Mouse (Mus musculus) cerebellum, adult 9-11 months (tissue): Measurements from ENCODE around the gene Podnl1.
A peak's percentile ranks its signal among the peaks of the same experiment; 100 is the strongest.

Source experiments
- DNase-seq: peaks from one replicate; pipeline ENCODE4 v3.0.0; 2022

Gene Podnl1

DNA sequence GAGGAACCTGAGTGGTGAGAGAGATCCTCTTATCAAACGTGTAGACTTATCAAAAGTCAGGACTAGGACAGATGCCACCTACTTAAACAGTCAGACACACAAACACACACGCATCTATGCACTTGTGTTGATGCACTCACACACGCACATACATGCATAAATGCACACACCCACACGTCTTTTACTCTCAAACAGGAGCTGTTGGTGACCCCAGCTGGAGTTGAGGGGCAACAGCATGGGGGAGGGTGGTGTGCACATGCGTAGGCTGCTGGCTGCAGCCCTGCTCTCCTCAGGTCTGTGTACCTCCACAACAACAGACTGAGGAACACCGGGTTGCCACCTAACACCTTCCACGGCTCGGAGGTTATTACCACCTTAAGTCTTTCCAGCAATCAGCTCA lies 2.5 kb downstream of the Podnl1 start:
- DNase-seq: no peak

DNA sequence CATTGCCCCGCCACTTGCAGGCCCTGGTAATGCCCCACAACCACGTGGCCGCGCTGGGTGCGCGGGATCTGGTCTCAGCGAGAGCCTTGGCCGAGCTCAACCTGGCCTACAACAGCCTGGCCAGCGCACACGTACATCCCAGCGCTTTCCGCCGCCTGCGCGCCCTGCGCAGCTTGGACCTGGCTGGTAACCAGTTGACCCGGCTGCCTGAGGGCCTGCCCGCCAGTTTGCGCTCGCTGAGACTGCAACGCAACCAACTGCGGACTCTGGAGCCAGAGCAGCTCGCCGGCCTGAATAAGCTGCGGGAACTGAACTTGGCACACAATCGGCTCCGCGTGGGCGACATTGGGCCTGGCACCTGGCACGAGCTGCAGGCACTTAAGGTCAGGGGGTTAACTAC lies 5.0 kb downstream of the Podnl1 start:
- DNase-seq: peak; percentile 86

DNA sequence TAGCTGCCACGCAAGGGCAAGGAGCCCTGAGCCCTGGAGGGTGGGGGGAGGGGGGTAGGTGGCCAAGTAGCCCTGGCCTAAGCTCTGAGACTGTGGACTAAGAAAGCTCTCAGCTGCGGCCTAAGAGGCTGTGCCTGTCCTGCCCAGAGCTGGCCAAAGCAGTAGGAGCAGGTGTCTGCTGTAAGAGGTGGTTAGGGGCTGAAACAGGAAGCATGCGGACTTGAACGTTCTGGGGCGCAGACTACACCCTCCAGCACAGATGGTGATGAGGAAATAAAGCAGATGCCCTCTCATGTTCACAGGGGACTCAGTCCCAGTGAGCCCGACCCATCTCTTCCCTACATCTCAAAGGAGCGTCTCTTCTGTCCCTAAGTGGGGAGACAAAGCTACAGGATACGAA lies 6.4 kb downstream of the Podnl1 start:
- DNase-seq: no peak

DNA sequence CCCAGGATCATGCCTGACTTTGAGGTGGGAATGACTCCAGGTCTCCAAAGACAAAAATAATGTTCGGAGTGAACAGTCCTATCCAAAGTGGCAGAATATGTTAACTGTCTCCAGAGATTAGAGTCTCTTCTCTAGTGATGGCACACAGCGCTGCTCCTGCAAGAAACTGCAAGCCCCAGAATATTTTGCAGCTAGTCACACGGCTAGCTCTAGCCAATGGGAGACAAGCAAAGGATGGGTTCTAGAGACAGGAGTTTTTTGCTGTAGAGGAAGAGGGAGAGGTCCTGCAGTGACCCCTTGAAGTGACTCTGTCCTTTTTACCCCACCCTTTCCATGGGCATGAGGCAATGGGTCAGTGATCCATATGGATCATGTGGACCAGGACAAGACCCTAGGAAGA lies 12.1 kb downstream of the Podnl1 start:
- no peak for DNase-seq

DNA sequence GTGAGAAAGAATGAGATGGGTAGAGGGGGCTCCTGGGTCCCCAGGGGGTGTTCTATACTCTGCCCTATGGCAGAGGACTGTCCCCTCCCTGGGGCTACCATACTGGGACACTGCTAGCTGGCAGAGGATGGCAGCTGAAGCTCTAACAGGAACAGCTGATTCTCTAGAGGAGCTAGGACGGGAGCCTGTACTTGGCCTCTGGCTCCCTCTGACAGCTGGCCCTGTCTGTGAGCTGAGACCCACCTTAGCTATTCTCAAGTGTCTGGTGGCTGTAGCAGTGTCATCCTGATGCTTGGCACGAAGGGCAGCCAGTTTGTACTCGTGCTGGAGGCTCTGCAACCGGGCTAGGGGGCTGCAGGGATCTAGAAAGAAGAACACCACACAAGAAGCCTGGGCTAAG lies 15.0 kb downstream of the Podnl1 start:
- DNase-seq: no peak

DNA sequence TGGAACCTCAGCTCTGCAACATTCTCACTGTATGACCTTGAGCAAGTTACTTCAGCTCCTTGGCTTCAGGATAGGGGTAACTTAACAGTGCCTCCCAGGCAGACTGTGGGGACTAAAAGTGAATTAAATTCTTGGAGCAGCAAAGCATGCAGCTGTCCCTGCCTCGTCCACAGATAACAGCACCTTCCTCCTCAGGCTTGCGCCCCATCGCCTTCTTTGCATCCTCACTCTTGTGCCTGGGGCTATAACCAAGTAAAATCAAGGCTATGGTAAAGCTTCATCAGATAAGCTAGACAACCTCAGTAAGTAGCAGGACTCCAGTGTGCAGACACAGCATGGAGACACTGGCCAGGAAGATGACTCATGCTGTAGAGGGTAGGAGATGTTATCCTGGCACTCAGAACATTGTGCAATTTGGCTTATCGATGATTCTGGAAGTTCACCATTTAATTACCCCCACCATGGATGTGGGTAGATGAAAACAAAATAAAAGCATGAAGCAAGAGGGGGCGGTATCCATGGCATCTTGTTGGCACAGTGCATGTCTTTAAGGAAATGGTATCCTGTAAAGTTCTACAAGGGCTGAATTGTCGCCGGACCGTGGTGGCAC lies 19.0 kb downstream of the Podnl1 start:
- no peak for DNase-seq

DNA sequence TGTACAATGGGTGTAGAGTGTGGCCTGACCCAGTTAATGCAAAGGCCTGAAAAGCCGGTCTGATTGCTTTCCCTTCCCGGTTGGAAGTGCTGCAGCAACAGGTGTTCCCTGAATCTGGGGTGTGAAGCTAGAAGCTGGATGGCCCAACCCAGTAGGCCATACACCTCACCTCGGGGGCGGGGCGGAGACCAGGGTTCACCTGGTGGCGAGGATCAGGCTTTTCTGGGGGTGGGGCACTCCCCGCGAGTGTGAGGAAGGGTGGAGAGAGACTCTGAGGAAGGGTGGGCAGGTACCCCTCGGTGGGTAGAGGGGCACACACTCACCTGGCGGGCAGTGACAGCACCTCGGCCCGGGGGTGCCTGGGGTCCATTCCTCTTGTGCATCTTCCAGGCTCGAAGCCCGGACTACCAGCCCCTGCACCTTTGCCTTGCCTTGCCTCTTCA lies 21.6 kb downstream of the Podnl1 start:
- no peak for DNase-seq

DNA sequence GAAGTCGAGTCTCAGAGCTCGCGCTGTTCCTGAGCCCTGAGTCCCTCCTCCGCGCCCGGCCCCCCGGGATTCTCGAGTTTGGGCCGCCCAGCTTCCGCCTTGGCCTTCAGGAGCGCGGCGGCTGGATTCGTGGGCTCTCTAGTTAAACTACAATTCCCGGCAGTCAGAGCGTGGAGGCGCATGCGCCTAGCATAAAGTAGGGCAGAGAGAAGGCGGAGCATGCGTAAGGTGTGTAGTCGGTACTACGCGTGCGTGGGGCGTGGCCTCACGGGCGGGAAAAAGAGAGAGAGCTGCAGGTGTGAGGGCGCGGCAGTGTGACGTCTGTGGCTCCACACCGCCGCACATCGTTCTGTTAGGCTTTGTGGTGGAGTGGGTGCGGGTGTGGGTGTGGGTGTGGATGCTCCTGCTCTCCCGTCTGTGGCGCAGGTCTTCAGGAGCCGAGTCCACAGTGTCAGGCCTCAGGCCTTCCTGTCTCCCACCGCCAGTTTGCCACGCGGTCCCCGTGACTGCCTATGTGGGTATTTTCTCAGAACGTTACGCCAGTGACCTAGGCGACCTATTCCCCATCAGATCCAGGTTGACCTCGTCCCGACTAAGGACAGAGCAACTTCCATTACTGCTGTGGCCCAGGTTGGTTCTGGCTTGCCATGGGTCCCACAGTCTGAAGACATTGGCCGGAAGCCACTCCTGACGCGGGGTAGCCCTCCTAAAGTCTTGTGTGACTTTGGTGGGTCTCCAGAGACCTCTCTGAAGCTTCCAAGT lies 22.2 kb downstream of the Podnl1 start, which contains the start of the genes Cc2d1a and 4930432K21Rik:
TSS of gene Cc2d1a (minus strand) at position 168 of the 762 bp plus-strand sequence.
TSS of gene 4930432K21Rik (plus strand) at position 257 of the 762 bp plus-strand sequence.
- DNase-seq: peak; percentile 98

DNA sequence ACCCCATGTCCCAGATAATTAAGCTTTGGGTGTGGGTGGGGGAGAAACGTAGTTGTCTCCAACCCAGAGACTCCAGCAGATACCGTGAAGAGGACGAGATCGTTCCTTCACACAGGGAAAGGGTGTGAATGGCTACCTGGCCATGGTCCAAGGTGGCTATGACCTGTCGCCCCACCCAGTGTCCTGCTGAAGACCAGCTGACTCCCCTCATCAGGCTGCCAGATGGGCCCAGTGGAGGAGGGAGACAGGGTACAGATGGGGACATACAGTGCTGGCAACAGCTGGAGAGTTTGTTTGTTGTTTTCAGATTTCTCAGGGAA lies 22.7 kb downstream of the Podnl1 start:
- DNase-seq: peak; percentile 74

DNA sequence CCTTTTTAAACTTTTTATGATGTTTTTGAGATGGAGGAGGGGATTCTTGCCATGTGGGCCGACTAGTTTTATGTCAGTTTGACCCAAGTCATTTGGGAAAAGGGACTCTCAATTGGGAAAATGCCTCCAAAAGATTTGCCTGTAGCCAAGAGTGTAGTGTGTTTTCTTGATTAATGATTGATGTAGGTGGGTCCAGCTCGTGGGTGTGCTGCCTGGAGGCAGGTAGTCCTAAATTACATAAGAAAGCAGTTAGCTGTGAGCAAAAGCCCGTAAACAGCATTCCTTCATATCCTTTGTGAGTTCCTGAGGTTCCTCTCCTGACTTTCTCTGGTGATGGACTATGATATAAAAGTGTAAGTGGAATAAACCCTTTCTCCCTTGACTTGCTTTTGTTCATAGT lies 23.4 kb downstream of the Podnl1 start:
- DNase-seq: no peak

DNA sequence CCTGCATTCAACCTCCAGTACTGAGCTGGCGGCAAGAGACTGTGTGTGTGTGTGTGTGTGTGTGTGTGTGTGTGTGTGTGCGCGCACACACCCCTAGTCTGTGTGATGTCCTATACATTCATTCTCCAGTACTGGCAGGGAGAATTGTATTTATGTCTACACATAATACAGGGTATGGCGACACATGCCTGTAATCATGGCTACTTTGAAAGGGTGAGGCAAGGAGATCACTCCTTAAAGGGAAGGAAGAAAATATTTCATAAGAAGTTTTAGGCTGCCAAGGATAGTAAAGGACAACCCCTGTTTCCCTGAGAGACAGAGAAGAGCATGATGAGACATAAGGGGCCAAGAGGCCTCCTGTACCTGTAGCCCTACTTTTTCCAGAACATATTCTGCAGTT lies 31.8 kb downstream of the Podnl1 start:
- DNase-seq: no peak

DNA sequence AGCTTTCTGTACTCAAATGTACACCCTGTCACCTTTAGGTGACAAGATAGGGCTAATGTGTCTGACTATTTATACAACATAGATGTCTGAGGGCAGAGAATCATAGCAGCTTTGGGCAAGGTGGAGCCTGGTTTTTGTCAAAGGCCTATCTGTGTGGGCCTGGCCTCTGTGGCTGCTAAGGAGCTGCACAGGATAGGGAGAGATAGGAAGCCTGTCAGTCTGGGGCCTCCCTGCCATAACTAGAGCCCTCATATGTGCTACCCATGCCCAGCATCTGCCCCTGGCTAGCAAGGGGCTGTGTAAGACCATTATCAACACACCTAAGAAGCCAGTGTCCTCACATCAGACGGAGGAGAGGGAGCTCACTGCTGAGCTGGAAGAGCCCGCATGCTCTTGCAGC lies 41.9 kb downstream of the Podnl1 start:
- DNase-seq: no peak

DNA sequence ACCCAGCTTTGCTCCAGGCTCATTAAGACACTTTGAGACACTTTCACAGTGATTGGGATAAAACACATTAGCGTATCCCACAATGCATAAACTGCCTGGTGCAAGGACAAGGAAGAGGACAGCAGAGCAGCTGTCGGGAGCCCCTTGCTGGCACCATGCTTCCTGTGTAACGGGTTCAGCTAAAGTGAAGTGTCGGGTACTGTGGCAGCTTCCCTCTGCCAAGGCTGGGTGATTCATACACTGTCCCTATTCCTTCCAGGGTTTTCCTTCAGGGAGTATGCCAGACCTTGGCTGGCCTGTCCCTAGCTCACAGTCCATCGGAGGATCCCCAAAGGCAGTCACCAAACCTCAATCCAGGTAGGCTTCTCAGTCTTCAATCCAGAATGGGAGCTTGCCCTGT lies 44.3 kb downstream of the Podnl1 start:
- DNase-seq: no peak

DNA sequence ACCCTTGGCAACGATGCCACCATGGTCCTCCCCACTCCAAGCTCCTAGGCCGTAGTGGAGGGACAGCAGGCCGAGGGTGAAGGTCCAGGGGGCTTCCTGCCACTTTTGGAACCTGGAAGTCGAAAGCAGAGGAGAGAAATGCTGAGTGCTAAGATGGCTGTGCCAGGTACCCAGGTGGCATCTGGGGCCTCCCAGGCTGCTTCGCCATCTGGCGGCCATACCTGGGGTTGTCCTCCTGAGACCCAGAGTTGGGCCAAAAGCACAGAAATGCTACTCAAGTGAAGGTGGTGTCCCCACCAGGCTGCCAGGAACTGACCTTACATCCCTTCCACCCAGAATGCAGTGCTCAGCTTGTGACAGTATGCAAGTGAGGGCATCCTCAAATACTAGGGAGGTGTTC lies 48.1 kb downstream of the Podnl1 start:
- DNase-seq: peak; percentile 83

DNA sequence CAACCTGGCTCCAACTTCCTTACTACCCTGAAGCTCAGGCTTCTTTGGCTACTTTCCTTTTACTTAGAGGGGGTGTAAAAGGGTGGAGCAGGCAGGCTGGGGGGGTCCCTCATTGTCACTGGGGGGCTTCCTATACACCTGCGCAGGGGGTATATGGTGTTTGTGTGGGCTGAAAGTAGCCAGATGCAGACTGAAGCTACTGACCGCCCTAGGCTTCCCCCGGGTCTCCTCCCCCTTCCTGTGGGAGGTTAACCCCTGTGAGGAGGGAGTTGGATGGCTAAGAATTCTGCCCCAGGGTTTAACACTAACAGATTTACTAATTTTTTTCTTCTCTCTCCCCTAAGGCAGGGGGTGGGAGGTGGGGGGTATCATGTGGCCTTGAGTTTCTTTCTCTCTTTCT lies 50.8 kb downstream of the Podnl1 start:
- DNase-seq: no peak

DNA sequence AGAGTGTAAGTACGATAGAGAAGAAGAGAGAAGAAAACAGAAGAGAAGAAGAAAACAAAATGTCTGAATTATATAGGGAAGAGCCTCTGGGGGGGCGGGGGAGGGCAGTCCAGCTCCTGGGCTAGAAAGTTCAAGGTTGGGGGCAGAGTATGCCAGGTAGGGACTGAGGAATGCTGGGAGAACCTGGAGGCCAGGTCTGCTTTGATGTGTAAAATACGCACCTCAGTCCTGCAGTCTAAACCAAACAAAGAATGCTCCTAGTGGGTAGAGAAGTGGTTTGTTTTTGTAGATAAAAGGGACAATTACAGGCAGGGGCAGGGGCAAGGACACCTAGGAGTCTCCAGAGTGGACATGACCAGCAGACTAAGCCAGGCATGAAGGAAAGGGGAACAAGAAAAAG lies 51.6 kb downstream of the Podnl1 start:
- no peak for DNase-seq

DNA sequence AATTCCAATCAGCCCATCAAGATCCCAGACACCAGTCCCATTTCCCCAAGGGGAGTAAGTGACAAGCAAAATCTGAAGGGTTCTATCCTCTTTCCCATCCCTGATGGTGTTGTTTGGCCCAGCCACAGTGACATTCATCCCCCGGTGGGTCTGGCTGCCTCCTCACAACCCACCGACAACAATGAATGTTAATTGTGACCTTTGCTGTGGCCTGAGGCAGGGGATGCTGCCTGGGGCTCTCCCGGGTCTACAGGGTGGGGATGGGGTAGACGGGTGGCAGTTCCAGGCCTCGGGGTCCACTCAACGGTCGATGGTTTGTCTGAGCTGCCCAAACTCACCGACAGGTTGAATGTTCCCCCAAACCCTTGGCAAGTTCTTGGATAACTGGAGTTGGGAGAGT lies 52.8 kb downstream of the Podnl1 start:
- DNase-seq: no peak

DNA sequence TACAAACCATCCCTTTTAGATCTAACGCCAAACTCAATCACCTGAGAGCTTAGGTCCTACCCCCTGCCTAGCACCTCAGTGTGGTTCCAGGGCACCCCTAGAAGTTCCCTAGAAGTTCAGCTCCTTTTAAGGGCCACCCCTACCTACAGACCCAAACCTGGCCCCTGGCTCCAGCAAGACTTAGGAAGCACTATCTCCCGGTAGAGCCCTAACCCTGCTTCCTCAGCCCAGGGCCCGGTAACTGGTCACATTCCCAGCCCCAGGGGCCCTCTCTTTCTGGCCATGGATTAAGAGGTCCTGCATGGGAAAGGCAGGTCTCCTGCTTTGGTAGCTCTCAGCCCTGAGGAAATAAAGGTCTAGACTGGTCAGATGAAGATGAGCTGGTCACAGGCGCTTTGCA lies 54.2 kb downstream of the Podnl1 start:
- no peak for DNase-seq

DNA sequence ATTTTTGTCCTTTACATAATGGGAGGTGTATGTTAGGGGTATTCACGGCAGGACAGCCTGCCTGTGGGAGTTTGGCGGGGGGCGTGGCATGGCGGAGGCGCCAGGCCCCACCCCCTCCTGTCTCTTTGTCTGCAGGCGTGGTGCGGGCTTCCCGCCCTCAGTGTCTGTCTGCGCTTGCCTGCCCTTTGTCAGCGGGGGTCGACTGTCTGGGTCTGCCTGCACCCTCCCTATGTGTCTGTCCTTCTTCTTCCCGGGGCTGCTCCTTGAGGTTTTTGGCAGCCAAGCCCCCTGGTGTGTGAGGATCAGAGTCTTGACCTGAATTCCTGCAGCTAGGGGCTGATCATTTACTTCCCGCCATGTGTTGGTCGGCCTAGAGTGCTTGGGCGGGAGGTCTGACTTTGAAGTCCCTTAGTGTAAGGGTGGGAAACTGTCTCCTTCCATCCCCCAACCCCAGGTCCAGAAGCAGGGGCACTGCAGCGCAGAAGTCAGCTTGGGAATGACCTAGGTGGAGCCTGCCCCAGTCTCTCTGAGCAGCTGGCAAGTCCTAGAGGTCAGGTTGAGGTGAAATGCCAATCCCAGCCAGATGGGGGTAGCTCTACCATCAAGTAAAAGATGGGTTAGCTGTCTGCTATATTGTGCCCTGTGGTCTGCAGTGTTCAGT lies 54.9 kb downstream of the Podnl1 start:
- DNase-seq: peak; percentile 36
